Mouse (Mus musculus): ENCODE measurements around the gene 1700019D03Rik.
"Not testable (repeated sequence)": the region's sequence is repeated elsewhere in the genome, so short reads cannot be mapped to it uniquely, and the experiment has no call there.

Gene 1700019D03Rik

DNA sequence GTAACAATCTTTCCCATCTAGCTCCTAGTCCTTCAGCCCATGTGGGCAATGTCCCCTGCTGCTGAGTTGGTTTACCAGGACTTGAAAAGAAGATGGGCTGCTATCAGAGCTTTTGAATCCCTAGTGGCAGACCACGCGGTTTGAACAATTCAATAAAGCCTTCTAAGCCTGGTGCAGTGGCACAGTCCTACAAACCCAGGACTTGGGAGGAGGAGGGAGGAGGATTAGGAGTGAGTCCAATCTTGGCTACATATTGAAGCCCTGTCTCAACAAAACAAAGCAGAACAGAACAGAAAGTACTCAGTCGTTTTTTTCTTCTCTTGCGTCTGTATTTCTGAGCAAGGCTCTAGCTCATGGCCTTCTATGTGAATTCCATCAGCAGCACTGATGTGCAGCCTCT, 63.2 kb downstream of the 1700019D03Rik start:
- in situ Hi-C loops (cut with MboI; ENCODE audit: low sequenced_read_pairs) = loop anchor here (25.0 kb wide), 1 partner anchor 319 kb away; the partner anchor contains the start of gene Nemp2

DNA sequence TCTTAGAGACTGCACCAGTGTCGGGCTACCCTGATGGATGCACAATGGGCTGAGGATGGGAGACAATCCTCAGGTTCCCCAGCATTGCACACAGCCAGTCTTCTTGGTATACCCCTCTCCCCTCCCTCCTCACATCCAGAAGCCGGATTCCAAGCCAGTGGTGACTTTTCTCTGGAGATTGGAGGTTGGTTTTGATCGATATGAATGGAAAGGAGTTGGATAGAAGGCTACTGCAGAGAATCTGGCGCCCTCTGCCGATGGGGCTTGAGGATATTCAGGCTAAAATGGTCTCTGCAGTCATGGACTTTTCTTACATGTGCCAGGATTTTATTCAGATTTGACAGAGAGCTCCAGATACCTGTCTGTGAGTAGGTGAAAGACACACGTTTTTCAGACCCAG, 64.9 kb downstream of the 1700019D03Rik start:
- in situ Hi-C loops (cut with MboI; ENCODE audit: low sequenced_read_pairs) = loop anchor here (25.0 kb wide), 1 partner anchor 318 kb away; the partner anchor contains the start of gene Nemp2

DNA sequence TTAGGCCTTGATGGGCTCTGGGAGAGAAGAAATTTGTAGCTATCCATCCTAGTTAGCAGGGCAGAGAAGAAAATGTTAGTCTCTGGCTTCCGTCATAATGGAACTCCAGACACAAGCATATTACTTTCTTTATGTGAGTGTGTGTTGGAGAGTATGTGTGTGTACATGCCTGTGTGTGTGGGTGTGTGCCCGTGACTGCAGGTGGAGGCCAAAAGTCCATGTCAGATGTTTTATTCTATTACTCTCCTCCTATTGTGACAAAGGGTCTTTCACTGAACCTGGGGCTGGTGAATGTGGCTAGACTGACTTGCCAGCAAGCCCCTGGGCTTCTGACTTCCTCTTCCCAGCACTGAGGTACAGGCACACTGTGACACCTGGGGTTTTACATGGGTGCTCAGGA, 65.5 kb downstream of the 1700019D03Rik start:
- in situ Hi-C loops (cut with MboI; ENCODE audit: low sequenced_read_pairs) = loop anchor here (25.0 kb wide), 1 partner anchor 317 kb away; the partner anchor contains the start of gene Nemp2

DNA sequence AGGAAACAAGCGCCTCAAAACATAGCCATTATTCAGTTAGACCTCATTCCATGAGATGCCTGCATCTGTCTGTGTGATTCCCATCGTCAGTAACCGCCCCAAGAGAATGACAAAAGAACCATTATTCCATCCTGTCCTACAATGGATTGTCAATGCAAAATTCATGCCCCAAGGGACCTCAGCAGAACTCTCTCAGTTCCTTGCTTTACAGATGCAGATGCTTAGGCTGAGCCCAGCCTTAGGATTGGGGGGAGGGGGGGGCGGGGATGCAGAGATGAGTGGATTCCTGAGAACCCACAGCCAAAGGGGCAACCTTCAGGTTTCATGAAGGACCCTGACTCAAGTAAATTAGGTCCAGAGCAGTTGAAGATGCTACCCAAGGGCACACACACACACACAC, 66.4 kb downstream of the 1700019D03Rik start:
- in situ Hi-C loops (cut with MboI; ENCODE audit: low sequenced_read_pairs) = loop anchor here (25.0 kb wide), 1 partner anchor 316 kb away; the partner anchor contains the start of gene Nemp2

DNA sequence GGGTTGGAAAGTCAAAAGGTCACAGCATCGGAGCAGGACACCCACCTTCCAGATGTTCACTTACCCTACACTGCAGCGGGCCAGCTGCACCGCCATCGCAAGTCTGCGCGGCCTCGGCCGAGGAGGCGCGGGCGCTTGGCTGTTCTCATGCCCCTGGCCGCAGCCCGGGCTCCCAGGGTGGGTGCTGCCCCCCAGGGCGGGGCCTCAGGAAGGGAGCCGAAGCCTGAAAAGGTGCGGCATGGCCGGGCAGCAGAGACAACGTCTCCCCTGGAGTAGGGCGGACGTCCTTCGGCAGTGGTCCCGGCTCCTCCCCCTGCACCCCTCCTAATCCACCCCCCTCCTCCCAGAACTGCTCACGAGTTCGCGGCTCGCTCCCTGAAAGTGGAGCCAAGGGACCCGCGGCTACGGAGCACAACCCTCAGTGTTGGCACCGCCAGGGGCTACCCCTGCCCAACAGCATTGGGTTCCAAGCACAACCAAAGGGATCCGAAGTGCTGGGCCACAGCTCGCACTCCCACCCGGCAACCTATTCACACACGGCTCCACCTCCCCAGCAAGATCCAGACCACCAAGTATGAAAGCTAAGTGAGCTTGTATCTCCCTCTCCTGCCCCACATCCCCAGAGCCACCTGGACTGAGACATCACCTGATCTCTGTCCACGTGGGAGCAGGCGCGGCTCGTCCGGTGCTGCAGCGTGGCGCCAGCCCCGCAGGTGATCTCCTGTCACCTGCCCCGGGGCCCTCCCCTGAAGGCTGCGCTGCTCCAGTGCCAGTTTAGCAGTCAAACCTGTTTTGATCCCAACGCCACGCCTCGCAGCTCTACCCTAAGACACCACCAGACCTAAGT, 67.2 kb downstream of the 1700019D03Rik start:
- in situ Hi-C loops (cut with MboI; ENCODE audit: low sequenced_read_pairs) = loop anchor here (25.0 kb wide), 1 partner anchor 315 kb away; the partner anchor contains the start of gene Nemp2

DNA sequence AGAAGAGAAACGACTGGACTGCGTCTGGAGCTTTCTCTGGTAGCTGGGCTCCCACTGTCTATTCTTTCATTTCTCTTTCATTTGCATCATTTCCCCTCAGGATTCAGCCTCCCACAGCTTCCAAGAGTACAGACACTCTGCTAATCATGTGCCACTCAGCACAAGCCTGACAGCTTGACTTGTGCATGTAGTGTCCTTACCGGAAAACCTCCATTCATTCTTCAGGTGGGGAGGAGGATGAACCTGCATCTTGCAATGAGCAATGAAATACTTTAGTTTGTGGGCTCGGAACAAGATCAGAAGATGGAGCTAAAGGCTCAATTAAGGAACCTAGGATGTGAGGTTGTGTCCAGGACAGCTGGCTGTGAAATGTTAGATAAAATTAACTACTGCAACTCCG, 67.8 kb downstream of the 1700019D03Rik start:
- in situ Hi-C loops (cut with MboI; ENCODE audit: low sequenced_read_pairs) = loop anchor here (25.0 kb wide), 1 partner anchor 315 kb away; the partner anchor contains the start of gene Nemp2

DNA sequence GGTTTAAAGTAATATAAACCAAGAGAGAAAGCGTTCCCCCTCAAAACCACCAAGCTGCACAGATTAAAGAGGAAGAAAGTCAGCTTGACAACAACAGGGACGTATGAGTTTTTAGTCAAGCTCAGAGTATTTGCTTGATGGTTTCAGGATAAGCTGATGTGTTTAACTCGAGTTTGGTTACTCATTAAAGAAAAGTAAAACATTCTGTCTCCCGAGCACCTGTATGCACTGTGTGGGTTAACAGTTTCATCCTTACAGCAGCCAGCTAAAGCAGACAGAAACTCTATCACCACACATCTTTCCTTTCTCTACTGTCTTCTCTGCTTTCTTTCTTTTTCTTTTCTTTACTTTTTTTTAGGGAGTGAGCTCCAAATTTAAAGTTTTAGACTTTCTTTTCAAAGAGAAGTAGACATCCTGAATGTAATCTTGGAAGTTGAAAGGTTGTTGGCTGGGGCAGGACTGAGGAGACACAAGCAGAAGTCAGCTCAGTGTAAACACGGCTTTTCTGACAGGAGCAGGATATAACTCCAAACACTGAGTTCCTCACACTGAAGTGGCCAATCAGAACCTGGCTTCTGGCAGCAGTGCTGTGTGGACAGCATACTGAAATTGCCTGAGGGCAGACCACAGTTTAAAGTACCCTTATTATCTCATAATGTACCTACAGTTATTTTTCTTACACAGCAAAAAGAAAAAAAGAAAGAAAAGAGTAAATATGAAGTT, 68.7 kb downstream of the 1700019D03Rik start:
- in situ Hi-C loops (cut with MboI; ENCODE audit: low sequenced_read_pairs) = loop anchor here (25.0 kb wide), 1 partner anchor 314 kb away; the partner anchor contains the start of gene Nemp2

DNA sequence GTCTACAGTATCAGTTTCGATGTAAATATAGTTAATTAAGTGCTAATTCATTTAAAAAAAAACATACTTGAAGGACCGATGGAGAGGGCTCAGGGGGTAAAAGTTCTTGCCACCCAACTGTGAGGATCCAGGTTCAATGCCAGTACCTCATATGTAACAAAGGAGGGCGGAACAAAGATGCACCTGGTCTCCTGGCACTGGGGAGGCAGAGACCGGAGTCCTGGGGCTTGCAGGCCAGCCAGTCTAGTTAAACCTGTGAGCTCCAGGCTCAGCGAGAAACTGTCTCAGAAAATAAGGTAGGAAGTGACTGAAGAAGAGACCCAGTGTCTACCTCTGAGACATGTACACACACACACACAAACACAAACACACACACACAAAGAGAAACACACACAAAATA, 72.1 kb downstream of the 1700019D03Rik start:
- in situ Hi-C loops (cut with MboI; ENCODE audit: low sequenced_read_pairs) = no loop called here

DNA sequence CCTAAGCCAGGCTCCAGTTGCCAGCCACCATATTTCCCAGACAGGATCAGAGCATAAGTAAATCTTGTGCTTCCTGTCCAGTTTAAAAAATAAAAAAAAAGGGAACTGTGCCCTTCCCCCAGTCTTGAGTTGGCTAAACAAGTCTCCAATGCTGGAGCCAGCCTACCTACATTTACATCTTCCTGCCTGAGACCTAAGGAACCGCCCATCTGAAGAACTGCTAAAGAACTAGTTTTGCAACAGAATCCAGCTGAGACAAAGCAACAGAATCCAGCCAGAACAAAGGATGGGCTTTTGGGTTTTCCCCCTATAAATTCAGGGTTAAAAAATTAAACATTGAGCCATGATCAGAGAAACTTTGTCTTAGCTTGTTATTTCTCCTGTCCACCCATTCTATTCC, 81.0 kb downstream of the 1700019D03Rik start:
- in situ Hi-C loops (cut with MboI; ENCODE audit: low sequenced_read_pairs) = no loop called here

DNA sequence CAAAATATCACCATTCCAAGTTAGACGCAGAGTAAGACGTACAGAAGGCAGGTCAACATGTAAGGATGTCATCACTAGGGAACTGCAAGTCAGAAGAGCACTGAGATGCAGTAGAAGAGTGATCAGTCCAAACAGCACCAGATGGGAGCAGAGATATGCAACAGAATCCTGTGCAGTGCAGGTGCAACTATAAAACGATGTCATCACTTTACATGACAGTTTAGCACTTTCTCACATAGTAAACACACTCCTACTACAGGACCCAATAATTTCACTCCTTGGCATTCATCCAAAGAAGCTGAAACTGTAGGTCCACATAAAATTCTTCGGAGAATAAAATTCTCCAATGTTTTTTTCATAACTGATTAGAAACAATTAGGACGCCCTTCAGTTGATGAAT, 85.5 kb downstream of the 1700019D03Rik start:
- in situ Hi-C loops (cut with MboI; ENCODE audit: low sequenced_read_pairs) = no loop called here

DNA sequence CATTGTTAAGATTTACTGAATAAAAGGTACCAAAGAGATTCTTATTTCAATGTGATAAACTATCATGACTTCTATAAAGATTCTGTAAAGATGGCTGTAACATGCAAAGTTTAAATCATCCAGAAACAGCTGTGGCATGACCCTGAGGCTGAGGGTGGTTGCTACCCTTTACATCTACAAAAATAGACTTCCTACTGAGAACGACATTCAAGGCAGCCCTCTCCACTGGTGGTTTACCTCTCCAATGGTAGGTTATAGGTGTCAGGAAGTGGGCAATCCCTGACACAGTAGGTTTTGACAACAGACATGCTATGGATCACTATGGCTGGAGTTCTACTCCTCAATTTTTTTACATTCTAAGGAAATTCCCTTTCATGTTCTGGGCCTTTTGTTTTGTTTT, 95.5 kb downstream of the 1700019D03Rik start:
- in situ Hi-C loops (cut with MboI; ENCODE audit: low sequenced_read_pairs) = not testable (repeated sequence)

DNA sequence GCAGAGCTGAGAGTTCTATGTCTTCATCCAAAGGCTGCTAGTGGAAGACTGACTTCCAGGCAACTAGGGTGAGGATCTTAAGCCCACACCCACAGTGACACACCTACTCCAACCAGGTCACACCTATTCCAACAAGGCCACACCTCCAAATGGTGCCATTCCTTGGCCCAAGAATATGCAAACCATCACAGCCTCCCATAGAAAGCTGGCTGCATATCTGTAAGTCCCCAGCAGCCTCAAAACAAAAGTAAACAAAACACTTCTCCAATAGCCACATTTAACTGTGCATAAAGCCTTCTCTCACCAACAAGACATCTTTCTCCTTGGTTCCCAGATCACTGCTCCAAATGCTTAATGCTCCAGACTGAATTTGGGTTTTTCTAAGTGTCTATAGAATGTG, 101.1 kb downstream of the 1700019D03Rik start:
- in situ Hi-C loops (cut with MboI; ENCODE audit: low sequenced_read_pairs) = not testable (repeated sequence)

DNA sequence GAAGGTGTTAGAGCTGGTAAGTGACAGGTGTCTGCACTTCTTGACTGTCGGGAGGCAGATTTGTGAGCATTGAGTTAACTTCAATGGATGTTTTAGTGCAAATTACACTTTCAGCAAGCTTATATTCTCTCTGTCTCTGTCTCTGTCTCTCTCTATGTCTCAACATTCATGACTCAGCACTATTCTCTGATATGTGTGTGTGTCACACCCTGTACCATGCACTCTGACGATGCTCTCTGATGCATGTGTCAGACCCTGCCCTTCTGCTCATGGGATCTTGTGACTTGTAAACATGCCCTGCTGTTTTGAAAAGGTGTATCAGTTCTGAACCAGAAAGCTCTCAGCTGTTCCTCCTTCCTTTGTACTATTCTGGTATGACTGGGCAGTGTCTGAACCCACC, 103.3 kb downstream of the 1700019D03Rik start:
- in situ Hi-C loops (cut with MboI; ENCODE audit: low sequenced_read_pairs) = no loop called here

DNA sequence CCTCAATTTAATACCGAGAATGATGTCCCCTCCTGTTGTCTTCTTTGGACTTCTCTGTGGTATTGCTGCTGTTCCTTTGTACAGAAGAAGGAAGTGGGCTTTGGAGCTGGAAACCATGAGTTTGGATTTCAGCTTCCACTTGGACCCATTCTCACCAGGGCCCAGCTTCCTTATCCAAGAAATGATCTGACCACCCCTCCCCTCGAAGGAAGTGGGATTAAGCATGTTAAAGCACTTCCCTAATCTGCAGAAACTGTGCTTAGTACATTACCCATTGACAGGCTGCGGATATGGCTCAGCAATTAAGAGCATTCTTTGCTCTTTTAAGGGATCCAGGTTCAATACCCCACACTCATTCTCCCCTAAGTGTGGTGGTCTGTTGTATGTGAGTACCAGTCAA, 110.2 kb downstream of the 1700019D03Rik start:
- in situ Hi-C loops (cut with MboI; ENCODE audit: low sequenced_read_pairs) = no loop called here

DNA sequence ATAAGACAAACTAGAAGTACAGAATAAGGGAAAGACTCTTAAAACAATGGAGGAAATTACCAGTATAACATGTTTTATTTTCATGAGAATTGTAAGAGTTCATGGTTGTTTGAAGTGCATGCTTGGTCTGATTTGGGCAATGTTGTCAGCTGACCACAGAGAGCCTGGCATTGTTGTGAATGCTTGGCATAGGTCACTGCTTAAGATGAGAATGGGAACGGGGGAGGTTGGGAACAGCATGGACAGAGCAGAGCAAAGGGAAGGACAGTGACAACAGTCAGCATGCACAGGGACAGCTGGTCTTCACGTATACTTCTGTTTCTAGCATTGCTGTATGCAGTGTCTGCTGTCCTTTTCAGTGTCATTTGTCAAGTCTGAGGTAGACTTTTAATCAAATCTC, 135.8 kb downstream of the 1700019D03Rik start:
- in situ Hi-C loops (cut with MboI; ENCODE audit: low sequenced_read_pairs) = no loop called here
